Mouse (Mus musculus) ES-E14 (cell line): ENCODE results near the gene Plekhm2. TPM values are rescaled to one million over a fixed set of nuclear protein-coding genes. Genes with fewer than 3 reads are reported as not detected.
A peak's percentile ranks its signal among the peaks of the same experiment; 100 is the strongest.

Experiments
- DNase-seq: peaks from one replicate; pipeline ENCODE4 v3.0.0-alpha.2; 2013; ENCODE audit warnings: low read depth, low spot score
- H3K27ac ChIP-seq: 2 replicates; pipeline ENCODE4 v1.5.1; 2012; ENCODE audit warnings: low read depth, mild to moderate bottlenecking, low read length, moderate library complexity, mixed read lengths; ENCODE audit not compliant: poor library complexity, insufficient read depth, severe bottlenecking
- H3K36me3 ChIP-seq: 2 replicates; pipeline ENCODE4 v1.6.1; 2012; ENCODE audit warnings: mild to moderate bottlenecking, low read length, moderate library complexity, mixed read lengths; ENCODE audit not compliant: control insufficient read depth, poor library complexity, insufficient read depth, severe bottlenecking
- H3K4me1 ChIP-seq, 2 experiments: fragments of 150-350 bp in 1 of 2; sonication (generic) in 1 of 2; 2 replicates each; pipeline ENCODE4 v1.6.1; 2012; ENCODE audit warnings: low read length in 2 of 2, mild to moderate bottlenecking in 1 of 2, mixed read lengths in 1 of 2; ENCODE audit not compliant: control insufficient read depth in 2 of 2, insufficient read depth in 2 of 2, poor library complexity in 1 of 2
- H3K4me3 ChIP-seq, 2 experiments: fragments of 150-350 bp in 1 of 2; sonication (generic) in 1 of 2; 2 replicates each; pipeline ENCODE4 v1.5.1; 2012; ENCODE audit warnings: low read length in 2 of 2, low read depth in 1 of 2, mild to moderate bottlenecking in 1 of 2, mixed read lengths in 1 of 2; ENCODE audit not compliant: insufficient read depth in 1 of 2, poor library complexity in 1 of 2, severe bottlenecking in 1 of 2
- H3K9ac ChIP-seq: 2 replicates; pipeline ENCODE4 v1.6.1; 2012; ENCODE audit warnings: low read depth, mild to moderate bottlenecking, low read length, mixed read lengths; ENCODE audit not compliant: poor library complexity, insufficient read depth, severe bottlenecking
- H3K9me3 ChIP-seq: fragments of 150-350 bp; sonication (generic); 2 replicates; pipeline ENCODE4 v1.6.1; 2012; ENCODE audit warnings: low read depth, mild to moderate bottlenecking, low read length; ENCODE audit not compliant: control insufficient read depth, insufficient read depth
- CHD2 ChIP-seq: IDR thresholded peaks from 2 replicates; pipeline ENCODE4 v1.6.1; 2014; ENCODE audit warnings: mild to moderate bottlenecking, low read depth, low read length, inconsistent platforms
- HCFC1 ChIP-seq: IDR thresholded peaks from 2 replicates; pipeline ENCODE4 v1.6.1; 2012; ENCODE audit warnings: low read length, inconsistent platforms, borderline replicate concordance; ENCODE audit not compliant: insufficient read depth
- MAFK ChIP-seq: IDR thresholded peaks from 2 replicates; pipeline ENCODE4 v1.6.1; 2014; ENCODE audit warnings: mild to moderate bottlenecking, low read depth, low read length, inconsistent platforms; ENCODE audit not compliant: insufficient read depth
- ZC3H11A ChIP-seq: IDR thresholded peaks from 2 replicates; pipeline ENCODE4 v1.6.1; 2012; ENCODE audit warnings: low read depth, mild to moderate bottlenecking, inconsistent platforms, low read length, borderline replicate concordance
- ZNF384 ChIP-seq: IDR thresholded peaks from 2 replicates; pipeline ENCODE4 v1.6.1; 2012; ENCODE audit warnings: low read depth, low read length, inconsistent platforms
- in situ Hi-C, 2 experiments: fragments of 600-800 bp; cut with MboI; formaldehyde crosslinking; loops; one replicate each; pipeline ENCODE4 v1.15.1; 2025; ENCODE audit warnings: low sequenced_read_pairs in 2 of 2, inconsistent platforms in 1 of 2; ENCODE audit not compliant: unreplicated experiment in 2 of 2
- total RNA-seq: library from RNA; depleted of rRNA; stranded (reverse); fragments of 300-350 nt; gene quantifications from 2 replicates; pipeline ENCODE4 v1.2.3, GENCODE M21; 2012; rRNA removed

The Plekhm2 gene
- 6.2 and 6.8 TPM in 2 replicates for total RNA-seq

GRCm38 (mm10) chr4:141664799-141665198 is at the start of gene Plekhm2:
Gene Plekhm2, minus strand, starts transcription at chr4:141664899.
- Histone ChIP-seq H3K9ac (peak within 1 kb of the TSS; percentile 84), H3K36me3 (no peaks in the 10 kb centered on the region), H3K9me3 (no peaks in the 10 kb centered on the region), H3K27ac (no peak within 1 kb of the TSS), H3K4me1 (peaks cover 3 to 16% of the 10 kb centered on the region in 2 experiments; a peak in 3 of 4 replicates), H3K4me3 (peak within 1 kb of the TSS; percentile 85 to 93)
- TF ChIP-seq CHD2 (no peak), MAFK (no peak), ZNF384 (no peak), HCFC1 (no peak), ZC3H11A (no peak)
- in situ Hi-C loops, result no loop called here
- DNase-seq, result no peak

GRCm38 (mm10) chr4:141713598-141714142 is 49.0 kb upstream of the Plekhm2 start:
- DNase-seq, result no peak
- no peak overlapping the region for H3K9ac ChIP-seq
- no peaks in the 10 kb centered on the region for H3K9me3 ChIP-seq
- in situ Hi-C loops, result no loop called here
- H3K36me3 ChIP-seq, result peaks cover 24% of the 10 kb centered on the region
- H3K4me1 ChIP-seq, result no peaks in the 10 kb centered on the region; a peak in 1 of 4 replicates
- TF ChIP-seq HCFC1 (no peak), MAFK (no peak), CHD2 (no peak), ZNF384 (no peak), ZC3H11A (no peak)
- H3K27ac ChIP-seq, result no peak overlapping the region
- no peak overlapping the region for H3K4me3 ChIP-seq

- DNase-seq, result no peak
- Histone ChIP-seq H3K9ac (no peak overlapping the region), H3K27ac (no peak overlapping the region), H3K9me3 (no peaks in the 10 kb centered on the region), H3K4me3 (no peak overlapping the region), H3K4me1 (no peaks in the 10 kb centered on the region), H3K36me3 (peaks cover 42% of the 10 kb centered on the region)
- in situ Hi-C loops, result no loop called here
- TF ChIP-seq HCFC1 (no peak), ZC3H11A (no peak), CHD2 (no peak), MAFK (no peak), ZNF384 (no peak)
These were observed 46.6 kb upstream of the Plekhm2 start for GRCm38 (mm10) chr4:141711250-141711649.

GRCm38 (mm10) chr4:141708971-141709370 is 44.3 kb upstream of the Plekhm2 start:
- in situ Hi-C loops, result no loop called here
- no peaks in the 10 kb centered on the region for H3K4me1 ChIP-seq
- no peak for TF ChIP-seq ZNF384
- H3K27ac ChIP-seq, result no peak overlapping the region
- H3K36me3 ChIP-seq, result peaks cover 54% of the 10 kb centered on the region
- DNase-seq, result no peak
- H3K9me3 ChIP-seq, result no peaks in the 10 kb centered on the region
- no peak overlapping the region for H3K9ac ChIP-seq
- no peak overlapping the region for H3K4me3 ChIP-seq

GRCm38 (mm10) chr4:141708005-141708404 is 43.3 kb upstream of the Plekhm2 start:
- Histone ChIP-seq H3K4me1 (no peaks in the 10 kb centered on the region), H3K27ac (no peak overlapping the region), H3K9ac (no peak overlapping the region), H3K4me3 (no peak overlapping the region), H3K36me3 (peaks cover 53% of the 10 kb centered on the region), H3K9me3 (no peaks in the 10 kb centered on the region)
- TF ChIP-seq MAFK (no peak), HCFC1 (no peak), ZNF384 (no peak), CHD2 (no peak)
- DNase-seq, result no peak
- in situ Hi-C loops, result no loop called here
